Mouse (Mus musculus): ENCODE results near the gene Card6.

GRCm38 (mm10) chr15:5133301-5133700 is 25.0 kb upstream of the Card6 start:
- no peak for TF ChIP-seq POLR2A (IDR thresholded peaks at IDR 0.05; ENCODE audit: extremely low read depth, insufficient read depth, low read length)
- no peak for TF ChIP-seq CTCF (IDR thresholded peaks at IDR 0.05; ENCODE audit: low read depth, low read length)
